ENCODE assay signal across 8 mouse cellular contexts in genomic region chr11:117781199-117781821, GRCm38 (mm10). TPM values are rescaled to one million over a fixed set of nuclear protein-coding genes. Genes with fewer than 3 reads are reported as not detected.
A peak's percentile ranks its signal among the peaks of the same experiment; 100 is the strongest.
DNase-seq lines count a peak whose midpoint lies in the region; ATAC-seq and TF ChIP-seq lines count a peak whose summit lies in the region.

No protein-coding gene starts in this region.

- peak overlapping the region; percentile 19 for H3K9ac ChIP-seq in lung, embryonic 16.5 days (ENCODE audit: low read length)

- no peaks in the 10 kb centered on the region for H3K9me3 ChIP-seq in lung, embryonic 16.5 days (ENCODE audit: control insufficient read depth, low read length)

- peak; percentile 41 to 64 for DNase-seq in cerebellum, postnatal 14 days
- DNase-seq in cerebellum, adult 11 months = no peak
- DNase-seq in heart, adult 8-10 months (ENCODE audit: low spot score) = peak; percentile 77
- DNase-seq in kidney, adult 8-10 months = peak; percentile 86 to 87
- DNase-seq in spleen, adult 18-20 months = peak; percentile 63
- DNase-seq in cerebellum, postnatal 4 days (ENCODE audit: low spot score in 2 of 2) = no peak

- peak overlapping the region; percentile 89 for H3K27ac ChIP-seq in bone marrow macrophage, adult 2 months (ENCODE audit: insufficient read depth, low read depth, low read length)
- peak overlapping the region; percentile 97 for H3K27ac ChIP-seq in lung, embryonic 16.5 days (ENCODE audit: low read length)

- H3K4me2 ChIP-seq in lung, embryonic 16.5 days (ENCODE audit: low read depth, low read length) = peak overlapping the region; percentile 98

- peak overlapping the region; percentile 75 for H3K4me3 ChIP-seq in bone marrow macrophage, adult 2 months (ENCODE audit: insufficient read depth, low read length)
- H3K4me3 ChIP-seq in lung, embryonic 16.5 days (ENCODE audit: low read length) = peak overlapping the region; percentile 61

- TF ChIP-seq POLR2A in bone marrow macrophage, adult 2 months (IDR thresholded peaks at IDR 0.05; ENCODE audit: borderline replicate concordance, low read depth, low read length) = no peak

- H3K4me1 ChIP-seq in bone marrow macrophage, adult 2 months (ENCODE audit: control insufficient read depth, insufficient read depth, low read length) = peaks cover 24% of the 10 kb centered on the region
- peaks cover 41% of the 10 kb centered on the region for H3K4me1 ChIP-seq in lung, embryonic 16.5 days (replicated peaks; ENCODE audit: control insufficient read depth, insufficient read depth, low read length)

- H3K36me3 ChIP-seq in lung, embryonic 16.5 days (ENCODE audit: control insufficient read depth, insufficient read depth, low read length) = no peaks in the 10 kb centered on the region

- no peak for ATAC-seq in lung, embryonic 16.5 days (ENCODE audit: low read depth)

- WGBS in lung, embryonic 16.5 days = 14% methylated on average over 18 of the region's 18 CpGs

- no peak for TF ChIP-seq CTCF in bone marrow macrophage, adult 2 months (IDR thresholded peaks at IDR 0.05; ENCODE audit: low read depth, low read length)

- no peaks in the 10 kb centered on the region; the same call in 1 of the 2 replicates for H3K27me3 ChIP-seq in lung, embryonic 16.5 days (ENCODE audit: control insufficient read depth, insufficient read depth, low read depth, low read length)

RNA-seq across cellular contexts. Expression of gene Tmc8, which starts 0.6 kb away (rescaled TPM):
- polyA plus RNA-seq in bone marrow macrophage, adult 2 months (2012; ENCODE audit: insufficient read depth, insufficient read length, missing spikeins) = 2.1 and 2.7 TPM in 2 replicates
- total RNA-seq in heart, adult 8-10 months (2022) = 1 to 10 TPM; 2.3 to 4.4 (median 3.6) TPM
- polyA plus RNA-seq in lung, embryonic 16.5 days (2015; fragmentation: Nextera tagmentation; extraction: Ambion mirVana) = 3.0 and 4.0 TPM in 2 replicates

RNA-seq across cellular contexts. Expression of gene Tmc6, which starts 0.7 kb away (rescaled TPM):
- polyA plus RNA-seq in bone marrow macrophage, adult 2 months (2012; ENCODE audit: insufficient read depth, insufficient read length, missing spikeins) = 16.7 and 36.7 TPM in 2 replicates
- total RNA-seq in heart, adult 8-10 months (2022) = 10 to 100 TPM; 11.7 to 14.6 (median 12.8) TPM
- polyA plus RNA-seq in lung, embryonic 16.5 days (2015; fragmentation: Nextera tagmentation; extraction: Ambion mirVana) = 23.6 and 26.0 TPM in 2 replicates

RNA-seq across cellular contexts. Expression of gene 6030468B19Rik, which starts 16.1 kb away (rescaled TPM):
- polyA plus RNA-seq in bone marrow macrophage, adult 2 months (2012; ENCODE audit: insufficient read depth, insufficient read length, missing spikeins) = not detected in 2 replicates
- not detected for total RNA-seq in heart, adult 8-10 months (2022)
- polyA plus RNA-seq in lung, embryonic 16.5 days (2015; fragmentation: Nextera tagmentation; extraction: Ambion mirVana) = 0.14 and 1.4 TPM in 2 replicates

RNA-seq across cellular contexts. Expression of gene Gm20708, which starts 28.2 kb away (rescaled TPM):
- polyA plus RNA-seq in bone marrow macrophage, adult 2 months (2012; ENCODE audit: insufficient read depth, insufficient read length, missing spikeins) = 4.0 and 5.0 TPM in 2 replicates
- total RNA-seq in heart, adult 8-10 months (2022) = 1 to 10 TPM in 2 of 4 experiments, under 1 TPM in 1, not detected in 1; 0.63 to 1.3 (median 1.2) TPM
- 0.13 and 0.14 TPM in 2 replicates for polyA plus RNA-seq in lung, embryonic 16.5 days (2015; fragmentation: Nextera tagmentation; extraction: Ambion mirVana)

RNA-seq across cellular contexts. Expression of gene Syngr2, which starts 28.2 kb away (rescaled TPM):
- polyA plus RNA-seq in bone marrow macrophage, adult 2 months (2012; ENCODE audit: insufficient read depth, insufficient read length, missing spikeins) = 183 and 189 TPM in 2 replicates
- 100 to 1,000 TPM; 123 to 137 (median 131) TPM for total RNA-seq in heart, adult 8-10 months (2022)
- 79.5 and 87.7 TPM in 2 replicates for polyA plus RNA-seq in lung, embryonic 16.5 days (2015; fragmentation: Nextera tagmentation; extraction: Ambion mirVana)

Comparison
In these comparisons a context has a peak if more than half of its experiments do, and no peak if none do; other contexts are left out.
1. DNase-seq: peak in cerebellum, postnatal 14 days (2 of 2), heart, adult 8-10 months (single experiment), kidney, adult 8-10 months (2 of 2) and spleen, adult 18-20 months (2 of 2); none in cerebellum, adult 11 months (single experiment) and cerebellum, postnatal 4 days (0 of 2).